Mouse (Mus musculus) adrenal gland, adult 18-20 months (tissue): ENCODE measurements at regions not wholly inside any gene's neighbourhood (a gene's known extent, or its start where the extent isn't known, plus 50 kb on each side); places are given as distances from the start of the nearest gene placed in this dataset.

Experiments
- microRNA-seq, 2 experiments: library from miRNA; unstranded; fragments of <30 nt; microRNA quantifications; one replicate each; pipeline ENCODE4 v1.2.0; 2021; ENCODE audit warnings: borderline number of aligned reads in 2 of 2

Small RNA genes in the stretch of these regions (microRNA-seq; reads per million reads assigned to microRNA genes)
- gene Mir6350: 0 reads per million in 2 experiments
